Comparison of ENCODE assay signal across 16 mouse cellular contexts in the genomic region with DNA sequence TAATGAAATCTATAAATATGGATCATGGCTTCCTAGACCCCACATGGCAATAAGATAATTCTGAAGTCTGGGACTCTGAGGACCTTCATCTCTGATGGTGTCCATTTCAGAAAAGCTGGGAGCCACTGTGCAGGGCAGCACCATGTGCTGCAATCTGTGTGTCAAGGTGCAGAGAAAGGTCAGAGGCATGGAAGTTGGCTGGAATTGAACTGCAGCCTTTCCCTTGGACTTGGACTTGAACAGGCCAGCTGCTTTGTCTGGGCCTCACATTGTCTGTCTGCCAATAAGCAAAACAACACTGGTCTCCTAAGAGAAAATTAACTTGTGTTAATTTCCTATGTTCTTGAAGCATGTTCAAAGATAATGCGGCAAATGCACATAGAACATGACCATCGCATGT.
"Had no signal": no experiment of that assay in that cellular context is flagged by ENCODE, and none has a peak within 500 bp of the region (broad histone marks: within the 10 kb centered on the region; RNA-seq: fewer than 3 reads in every experiment).

No protein-coding gene starts in this region.

- H3K4me2 ChIP-seq: neural tube, embryonic 13.5 days; neural tube, embryonic 15.5 days; stomach, embryonic 15.5 days had no signal

- H3K9me3 ChIP-seq: neural tube, embryonic 13.5 days; neural tube, embryonic 15.5 days; stomach, embryonic 15.5 days had no signal

- H3K4me3 ChIP-seq: neural tube, embryonic 13.5 days; neural tube, embryonic 15.5 days; stomach, embryonic 15.5 days had no signal

- H3K27me3 ChIP-seq: neural tube, embryonic 15.5 days; stomach, embryonic 15.5 days had no signal

- H3K27ac ChIP-seq: neural tube, embryonic 13.5 days; neural tube, embryonic 15.5 days; stomach, embryonic 15.5 days; stomach, postnatal 0 days had no signal

- DNase-seq: retina, postnatal 1 day; right cerebral cortex, adult 18-20 months; right cerebral cortex, postnatal 14 days; right cerebral cortex, postnatal 25 days; right cerebral cortex, postnatal 4 days; spleen, adult 18-20 months; thymus, adult 18-20 months; thymus, adult 2 months; thymus, postnatal 14 days; thymus, postnatal 25 days; thymus, postnatal 36 days; thymus, postnatal 4 days had no signal

- H3K36me3 ChIP-seq: neural tube, embryonic 13.5 days; neural tube, embryonic 15.5 days; stomach, embryonic 15.5 days had no signal

- H3K9ac ChIP-seq: neural tube, embryonic 13.5 days; neural tube, embryonic 15.5 days; stomach, embryonic 15.5 days had no signal
